Mouse (Mus musculus) stomach, postnatal 0 days (tissue): ENCODE data around the gene Sema4b. TPM values are rescaled to one million over a fixed set of nuclear protein-coding genes. Genes with fewer than 3 reads are reported as not detected.

Source experiments
- ATAC-seq: fragments of 200-750 bp; cut with Nextera tagmentation; 2 replicates; pipeline ENCODE4 v1.8.0; 2017; ENCODE audit not compliant: low FRiP score, low TSS enrichment
- DNase-seq: peaks from one replicate; pipeline ENCODE4 v3.0.0-alpha.2; 2016; ENCODE audit warnings: low spot score
- H3K27ac ChIP-seq: fragments of 300-500 bp; sonication (generic); replicated peaks from 2 replicates; pipeline ENCODE4 v1.5.1; 2014; ENCODE audit warnings: mild to moderate bottlenecking, control low read depth
- H3K27me3 ChIP-seq: fragments of 300-500 bp; sonication (generic); 2 replicates; pipeline ENCODE4 v1.6.1; 2014; ENCODE audit warnings: low read length; ENCODE audit not compliant: control insufficient read depth, insufficient read depth
- H3K36me3 ChIP-seq: fragments of 300-500 bp; sonication (generic); 2 replicates; pipeline ENCODE4 v1.6.1; 2014; ENCODE audit warnings: low read length, mixed read lengths; ENCODE audit not compliant: control insufficient read depth, insufficient read depth
- H3K4me1 ChIP-seq: fragments of 300-500 bp; sonication (generic); replicated peaks from 2 replicates; pipeline ENCODE4 v1.6.1; 2014; ENCODE audit warnings: antibody characterized with exemption; ENCODE audit not compliant: control insufficient read depth, insufficient read depth
- H3K4me2 ChIP-seq: fragments of 300-500 bp; sonication (generic); replicated peaks from 2 replicates; pipeline ENCODE4 v1.6.1; 2014; ENCODE audit warnings: low read depth, mild to moderate bottlenecking, control low read depth, moderate library complexity
- H3K4me3 ChIP-seq: fragments of 300-500 bp; sonication (generic); 2 replicates; pipeline ENCODE4 v1.5.1; 2014; ENCODE audit warnings: low read depth, low read length, control low read depth
- H3K9ac ChIP-seq: fragments of 300-500 bp; sonication (generic); 2 replicates; pipeline ENCODE4 v1.6.1; 2014; ENCODE audit warnings: mild to moderate bottlenecking, low read length, control low read depth, mixed read lengths
- H3K9me3 ChIP-seq: fragments of 300-500 bp; sonication (generic); 2 replicates; pipeline ENCODE4 v1.6.1; 2016; ENCODE audit warnings: low read length; ENCODE audit not compliant: control insufficient read depth
- CTCF ChIP-seq: IDR thresholded peaks from 2 replicates; pipeline ENCODE4 v1.5.1; 2016; ENCODE audit warnings: antibody characterized with exemption, low read depth, mild to moderate bottlenecking, moderate library complexity
- EP300 ChIP-seq: optimal IDR thresholded peaks from 2 replicates; pipeline ENCODE3; 2016; ENCODE audit warnings: antibody characterized with exemption
- WGBS: fragments of 180-500 bp; shearing (Covaris S2); extraction: QIAGEN DNeasy Blood & Tissue Kit; methylation state at CpG from one replicate; pipeline ENCODE4 v1.1.7; 2014; 5-methylcytosine and 5-hydroxymethylcytosine counted together
- polyA plus RNA-seq: library from polyadenylated mRNA; unstranded; fragments of >200 nt; fragmentation: Nextera tagmentation; extraction: Ambion mirVana; gene quantifications from 2 replicates; pipeline ENCODE4 v1.2.1, GENCODE M21; 2015

Sema4b gene
- 19.4 and 19.9 TPM in 2 replicates for polyA plus RNA-seq

GRCm38 (mm10) chr7:80186531-80187296 is at the start of gene Sema4b:
Sema4b (plus strand) TSS chr7:80186841.
- DNase-seq: peak; percentile 94
- Histone ChIP-seq H3K4me1 (peaks cover 21% of the 10 kb centered on the region), H3K36me3 (no peaks in the 10 kb centered on the region), H3K9me3 (no peaks in the 10 kb centered on the region), H3K27ac (peak within 1 kb of the TSS; percentile 93), H3K9ac (peak within 1 kb of the TSS; percentile 79), H3K4me3 (peak within 1 kb of the TSS; percentile 61), H3K4me2 (peak within 1 kb of the TSS; percentile 78), H3K27me3 (no peaks in the 10 kb centered on the region)
- ATAC-seq: peak; percentile 78
- under 1% methylated on average over 51 of the region's 51 CpGs for WGBS
- TF ChIP-seq EP300 (peak; percentile 25), CTCF (peak; percentile 53)

- Histone ChIP-seq H3K9ac (no peak overlapping the region), H3K27ac (no peak overlapping the region), H3K36me3 (no peaks in the 10 kb centered on the region), H3K4me3 (no peak overlapping the region), H3K4me2 (no peak overlapping the region), H3K4me1 (peaks cover 3% of the 10 kb centered on the region; the same call in 1 of the 2 replicates), H3K27me3 (no peaks in the 10 kb centered on the region), H3K9me3 (no peaks in the 10 kb centered on the region)
- WGBS: 69% methylated on average over 1 of the region's 1 CpGs
- TF ChIP-seq EP300: no peak
- no peak for TF ChIP-seq CTCF
- no peak for ATAC-seq
- DNase-seq: no peak
Observed at GRCm38 (mm10) chr7:80138375-80138774, 48.3 kb upstream of the Sema4b start.

GRCm38 (mm10) chr7:80140815-80141214 is 45.8 kb upstream of the Sema4b start:
- Histone ChIP-seq H3K4me3 (no peak overlapping the region), H3K27ac (no peak overlapping the region), H3K27me3 (no peaks in the 10 kb centered on the region), H3K9me3 (no peaks in the 10 kb centered on the region), H3K9ac (no peak overlapping the region), H3K4me2 (no peak overlapping the region), H3K4me1 (no peaks in the 10 kb centered on the region; the same call in 1 of the 2 replicates), H3K36me3 (no peaks in the 10 kb centered on the region)
- ATAC-seq (peak; percentile 79), DNase-seq (peak; percentile 85)
- TF ChIP-seq CTCF: peak; percentile 90
- no peak for TF ChIP-seq EP300
- 16% methylated on average over 9 of the region's 9 CpGs for WGBS

- no peak for TF ChIP-seq EP300
- no peak for TF ChIP-seq CTCF
- H3K27me3 ChIP-seq: no peaks in the 10 kb centered on the region
- peak; percentile 11; the same call in 1 of the 2 replicates for ATAC-seq
- no peaks in the 10 kb centered on the region; the same call in 1 of the 2 replicates for H3K4me1 ChIP-seq
- no peak for DNase-seq
- H3K9me3 ChIP-seq: no peaks in the 10 kb centered on the region
- peak overlapping the region; percentile 23 for H3K4me2 ChIP-seq
- peak overlapping the region; percentile 78 for H3K27ac ChIP-seq
- WGBS: 31% methylated on average over 22 of the region's 22 CpGs
- H3K9ac ChIP-seq: peak overlapping the region; percentile 35; the same call in 1 of the 2 replicates
- no peak overlapping the region for H3K4me3 ChIP-seq
- H3K36me3 ChIP-seq: no peaks in the 10 kb centered on the region
Observed at GRCm38 (mm10) chr7:80143331-80144273, 43.0 kb upstream of the Sema4b start.

- Histone ChIP-seq H3K27ac (no peak overlapping the region), H3K4me3 (no peak overlapping the region), H3K4me1 (no peaks in the 10 kb centered on the region; the same call in 1 of the 2 replicates), H3K9me3 (no peaks in the 10 kb centered on the region), H3K36me3 (no peaks in the 10 kb centered on the region), H3K27me3 (no peaks in the 10 kb centered on the region), H3K9ac (no peak overlapping the region), H3K4me2 (no peak overlapping the region)
- WGBS: 85% methylated on average over 7 of the region's 7 CpGs
- no peak for ATAC-seq
- TF ChIP-seq CTCF (no peak), EP300 (no peak)
- DNase-seq: no peak
Observed at GRCm38 (mm10) chr7:80144695-80145094, 41.9 kb upstream of the Sema4b start.
